Mouse (Mus musculus) lung, embryonic 14.5 days (tissue): ENCODE measurements around the gene Prokr1. TPM values are rescaled to one million over a fixed set of nuclear protein-coding genes. Genes with fewer than 3 reads are reported as not detected.
"Not testable (repeated sequence)": the region's sequence is repeated elsewhere in the genome, so short reads cannot be mapped to it uniquely, and the experiment has no call there.

Source experiments
- ATAC-seq: fragments of 200-750 bp; cut with Nextera tagmentation; 2 replicates; pipeline ENCODE4 v1.8.0; 2017; ENCODE audit warnings: mild to moderate bottlenecking, moderate TSS enrichment, moderate library complexity; ENCODE audit not compliant: insufficient read depth
- DNase-seq: peaks from one replicate; pipeline ENCODE4 v3.0.0-alpha.2; 2015
- H3K27ac ChIP-seq: fragments of 300-500 bp; sonication (generic); 2 replicates; pipeline ENCODE4 v1.5.1; 2014; ENCODE audit warnings: low read depth, mild to moderate bottlenecking, moderate library complexity
- H3K27me3 ChIP-seq: fragments of 300-500 bp; sonication (generic); 2 replicates; pipeline ENCODE4 v1.6.1; 2014; ENCODE audit warnings: low read length, control low read depth; ENCODE audit not compliant: insufficient read depth
- H3K36me3 ChIP-seq: fragments of 300-500 bp; sonication (generic); 2 replicates; pipeline ENCODE4 v1.6.1; 2014; ENCODE audit warnings: control low read depth; ENCODE audit not compliant: insufficient read depth
- H3K4me1 ChIP-seq: fragments of 300-500 bp; sonication (generic); 2 replicates; pipeline ENCODE4 v1.6.1; 2014; ENCODE audit warnings: antibody characterized with exemption, control low read depth; ENCODE audit not compliant: insufficient read depth
- H3K4me2 ChIP-seq: fragments of 300-500 bp; sonication (generic); 2 replicates; pipeline ENCODE4 v1.6.1; 2014; ENCODE audit warnings: mild to moderate bottlenecking
- H3K4me3 ChIP-seq: fragments of 300-500 bp; sonication (generic); 2 replicates; pipeline ENCODE4 v1.5.1; 2014; ENCODE audit warnings: low read depth, low read length
- H3K9ac ChIP-seq: fragments of 300-500 bp; sonication (generic); 2 replicates; pipeline ENCODE4 v1.6.1; 2014
- H3K9me3 ChIP-seq: fragments of 300-500 bp; sonication (generic); 2 replicates; pipeline ENCODE4 v1.6.1; 2016; ENCODE audit warnings: low read depth, low read length, control low read depth
- CTCF ChIP-seq: IDR thresholded peaks from 2 replicates; pipeline ENCODE4 v1.5.1; 2016; ENCODE audit warnings: antibody characterized with exemption, low read depth
- WGBS: fragments of 180-500 bp; shearing (Covaris S2); extraction: QIAGEN DNeasy Blood & Tissue Kit; methylation state at CpG from one replicate; pipeline ENCODE4 v1.1.7; 2014; 5-methylcytosine and 5-hydroxymethylcytosine counted together
- polyA plus RNA-seq: library from polyadenylated mRNA; unstranded; fragments of >200 nt; fragmentation: Nextera tagmentation; extraction: Ambion mirVana; gene quantifications from 2 replicates; pipeline ENCODE4 v1.2.1, GENCODE M21; 2014

The Prokr1 gene
- polyA plus RNA-seq, 1 experiment from 2014 or later: 2.5 TPM

DNA sequence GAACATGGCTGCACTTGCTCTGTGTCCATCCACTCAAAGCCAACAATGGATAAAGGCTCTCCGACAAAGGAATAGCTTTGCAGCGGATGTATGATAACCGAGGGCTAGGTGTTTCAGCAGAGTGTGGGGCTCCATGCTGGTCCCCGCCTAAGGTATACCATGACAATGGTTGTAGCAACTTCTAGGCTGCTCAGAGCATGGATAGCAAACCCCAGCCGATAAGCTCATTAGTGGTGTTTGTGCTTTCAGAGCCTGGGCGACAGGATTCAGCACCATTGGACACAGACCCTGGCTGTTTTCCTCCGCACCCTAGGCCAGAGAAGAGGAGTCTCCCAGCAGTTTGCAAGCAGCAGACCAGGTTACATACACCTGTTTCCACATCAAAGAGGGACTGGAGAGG, 6.6 kb downstream of the Prokr1 start:
- Histone ChIP-seq H3K27me3 (0 out of 2 replicates have a peak, but pooled peaks cover 3% of the 10 kb centered on the region), H3K27ac (no peak overlapping the region), H3K4me1 (peaks cover 5% of the 10 kb centered on the region; the same call in 1 of the 2 replicates), H3K9ac (no peak overlapping the region), H3K4me3 (no peak overlapping the region), H3K9me3 (no peaks in the 10 kb centered on the region), H3K36me3 (no peaks in the 10 kb centered on the region), H3K4me2 (no peak overlapping the region)
- WGBS: 80% methylated on average over 7 of the region's 7 CpGs
- DNase-seq (no peak), ATAC-seq (no peak)
- no peak for TF ChIP-seq CTCF

DNA sequence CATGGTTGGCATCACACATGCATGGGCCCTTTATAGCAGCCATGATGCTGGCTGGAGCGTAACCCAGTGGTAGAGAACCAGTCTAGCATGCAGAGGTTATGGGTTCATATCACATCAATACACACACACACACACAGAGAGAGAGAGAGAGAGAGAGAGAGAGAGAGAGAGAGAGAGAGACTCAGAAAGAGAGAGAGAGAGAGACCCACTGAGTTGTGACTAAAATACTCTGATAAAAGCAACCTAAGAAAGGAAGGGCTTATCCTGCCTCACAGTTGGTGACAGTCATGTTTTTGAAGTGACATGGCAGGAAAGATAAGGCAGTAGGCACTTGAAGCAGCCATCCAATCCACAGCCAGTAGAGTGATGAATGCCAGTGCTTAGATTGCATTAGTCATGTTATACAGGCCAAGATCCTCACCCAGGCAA, 7.3 kb downstream of the Prokr1 start:
- WGBS: 88% methylated on average over 1 of the region's 1 CpGs
- DNase-seq (no peak), ATAC-seq (0 out of 2 replicates have a peak, but pooled peaks have one; percentile 33)
- Histone ChIP-seq H3K4me3 (no peak overlapping the region), H3K4me2 (no peak overlapping the region), H3K9ac (no peak overlapping the region), H3K27me3 (no peaks in the 10 kb centered on the region), H3K27ac (peak overlapping the region; percentile 89), H3K36me3 (no peaks in the 10 kb centered on the region), H3K9me3 (no peaks in the 10 kb centered on the region), H3K4me1 (peaks cover 5% of the 10 kb centered on the region; the same call in 1 of the 2 replicates)
- no peak for TF ChIP-seq CTCF

DNA sequence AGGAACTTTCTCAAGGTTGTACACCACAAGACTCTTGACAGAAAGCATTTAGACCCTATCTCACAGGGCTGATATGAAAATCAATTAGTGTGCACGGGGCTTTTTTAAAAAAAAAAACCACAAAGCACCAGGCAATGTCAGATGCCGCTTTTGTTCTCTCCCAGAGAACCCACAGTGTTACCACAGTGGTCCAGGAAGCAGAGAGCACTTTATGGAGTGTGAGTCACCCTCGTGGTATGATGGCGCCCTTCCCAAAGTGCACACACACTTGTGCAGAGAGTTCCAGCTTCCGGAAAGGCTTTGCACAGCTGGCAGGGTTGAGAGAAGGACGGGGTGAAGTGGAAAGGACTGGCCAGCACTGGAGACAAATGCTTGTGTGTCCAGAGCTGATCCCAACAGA, 8.1 kb downstream of the Prokr1 start:
- Histone ChIP-seq H3K4me1 (peaks cover 5% of the 10 kb centered on the region; the same call in 1 of the 2 replicates), H3K27me3 (no peaks in the 10 kb centered on the region), H3K36me3 (no peaks in the 10 kb centered on the region), H3K9me3 (no peaks in the 10 kb centered on the region), H3K4me2 (no peak overlapping the region), H3K9ac (no peak overlapping the region), H3K4me3 (no peak overlapping the region), H3K27ac (peak overlapping the region; percentile 89)
- TF ChIP-seq CTCF: no peak
- 30% methylated on average over 6 of the region's 6 CpGs for WGBS
- ATAC-seq (peak; percentile 82), DNase-seq (peak; percentile 69)

DNA sequence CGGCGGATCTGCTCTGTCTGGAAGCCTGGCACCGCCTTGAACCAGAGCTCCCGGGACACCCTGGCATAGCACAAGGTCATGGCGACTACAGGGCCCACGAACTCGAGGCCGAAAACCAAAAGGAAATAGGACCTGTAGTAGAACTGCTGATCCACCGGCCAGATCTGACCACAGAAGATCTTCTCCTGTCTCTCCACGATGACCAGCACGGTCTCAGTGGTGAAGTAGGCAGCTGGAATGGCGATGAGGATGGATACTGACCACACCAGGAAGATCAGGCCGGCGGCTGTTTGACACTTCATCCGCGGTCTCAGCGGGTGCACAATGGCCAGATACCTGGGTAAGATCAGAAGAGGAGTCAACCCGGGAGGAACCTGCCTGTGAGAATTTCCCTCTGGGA, 9.0 kb downstream of the Prokr1 start:
- ATAC-seq (no peak), DNase-seq (no peak)
- 84% methylated on average over 18 of the region's 18 CpGs for WGBS
- Histone ChIP-seq H3K27ac (peak overlapping the region; percentile 89), H3K4me3 (no peak overlapping the region), H3K4me2 (no peak overlapping the region), H3K4me1 (peaks cover 5% of the 10 kb centered on the region; the same call in 1 of the 2 replicates), H3K27me3 (no peaks in the 10 kb centered on the region), H3K9ac (no peak overlapping the region), H3K9me3 (no peaks in the 10 kb centered on the region), H3K36me3 (no peaks in the 10 kb centered on the region)
- no peak for TF ChIP-seq CTCF

DNA sequence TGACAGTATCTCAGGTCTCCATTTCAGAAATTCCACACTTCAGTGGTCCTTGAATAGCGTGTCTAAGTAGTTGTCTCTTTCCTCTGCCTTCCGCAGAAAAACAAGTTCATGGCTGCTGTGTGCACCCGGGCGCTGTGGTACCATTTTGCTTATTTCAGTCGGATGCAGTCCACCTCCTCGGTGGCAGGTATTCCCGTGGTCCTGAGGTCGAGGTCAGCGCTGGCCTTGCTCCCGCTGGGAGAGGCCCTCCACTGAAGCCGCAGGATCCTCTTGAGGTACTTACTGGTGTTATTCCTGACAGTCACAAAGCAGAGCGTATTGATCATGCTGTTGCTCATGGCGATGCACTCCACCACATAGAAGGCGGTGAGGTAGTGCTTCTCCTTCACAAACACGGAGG, 9.5 kb downstream of the Prokr1 start:
- no peaks in the 10 kb centered on the region for H3K9me3 ChIP-seq
- WGBS: 84% methylated on average over 15 of the region's 15 CpGs
- H3K4me3 ChIP-seq: no peak overlapping the region
- no peak for ATAC-seq
- no peak for TF ChIP-seq CTCF
- no peak for DNase-seq
- H3K4me1 ChIP-seq: peaks cover 9% of the 10 kb centered on the region; the same call in 1 of the 2 replicates
- no peak overlapping the region for H3K4me2 ChIP-seq
- H3K36me3 ChIP-seq: no peaks in the 10 kb centered on the region
- no peaks in the 10 kb centered on the region for H3K27me3 ChIP-seq
- no peak overlapping the region for H3K27ac ChIP-seq
- no peak overlapping the region for H3K9ac ChIP-seq

- 22% methylated on average over 9 of the region's 9 CpGs for WGBS
- no peaks in the 10 kb centered on the region for H3K27me3 ChIP-seq
- no peaks in the 10 kb centered on the region for H3K9me3 ChIP-seq
- H3K4me1 ChIP-seq: peaks cover 9% of the 10 kb centered on the region; the same call in 1 of the 2 replicates
- no peak overlapping the region for H3K4me3 ChIP-seq
- DNase-seq (peak; percentile 55), ATAC-seq (no peak)
- no peak overlapping the region for H3K27ac ChIP-seq
- no peak overlapping the region for H3K4me2 ChIP-seq
- H3K9ac ChIP-seq: no peak overlapping the region
- peak; percentile 57 for TF ChIP-seq CTCF
- H3K36me3 ChIP-seq: no peaks in the 10 kb centered on the region
These were observed 12.3 kb downstream of the Prokr1 start for GRCm38 (mm10) chr6:87578247-87578646.

GRCm38 (mm10) chr6:87576648-87577330, 13.8 kb downstream of the Prokr1 start:
- peak; percentile 61 for DNase-seq

GRCm38 (mm10) chr6:87571863-87572262, 18.7 kb downstream of the Prokr1 start:
- not testable (repeated sequence) for H3K27me3 ChIP-seq, H3K9me3 ChIP-seq, H3K36me3 ChIP-seq, H3K4me2 ChIP-seq, DNase-seq, H3K9ac ChIP-seq, H3K4me1 ChIP-seq, H3K27ac ChIP-seq, H3K4me3 ChIP-seq, ATAC-seq

More at GRCm38 (mm10) chr6:87576648-87577330, 13.8 kb downstream of the Prokr1 start:
- no peaks in the 10 kb centered on the region for H3K27me3 ChIP-seq
- H3K4me2 ChIP-seq: no peak overlapping the region
- peak; percentile 66; the same call in 1 of the 2 replicates for ATAC-seq
- no peaks in the 10 kb centered on the region for H3K36me3 ChIP-seq
- peak overlapping the region; percentile 72 for H3K27ac ChIP-seq
- peaks cover 4% of the 10 kb centered on the region; the same call in 1 of the 2 replicates for H3K4me1 ChIP-seq
- no peak overlapping the region for H3K4me3 ChIP-seq
- no peaks in the 10 kb centered on the region for H3K9me3 ChIP-seq
- 28% methylated on average over 4 of the region's 4 CpGs for WGBS
- no peak overlapping the region for H3K9ac ChIP-seq
- no peak for TF ChIP-seq CTCF
